8 mouse cellular contexts compared by ENCODE assay signal in the genomic region with DNA sequence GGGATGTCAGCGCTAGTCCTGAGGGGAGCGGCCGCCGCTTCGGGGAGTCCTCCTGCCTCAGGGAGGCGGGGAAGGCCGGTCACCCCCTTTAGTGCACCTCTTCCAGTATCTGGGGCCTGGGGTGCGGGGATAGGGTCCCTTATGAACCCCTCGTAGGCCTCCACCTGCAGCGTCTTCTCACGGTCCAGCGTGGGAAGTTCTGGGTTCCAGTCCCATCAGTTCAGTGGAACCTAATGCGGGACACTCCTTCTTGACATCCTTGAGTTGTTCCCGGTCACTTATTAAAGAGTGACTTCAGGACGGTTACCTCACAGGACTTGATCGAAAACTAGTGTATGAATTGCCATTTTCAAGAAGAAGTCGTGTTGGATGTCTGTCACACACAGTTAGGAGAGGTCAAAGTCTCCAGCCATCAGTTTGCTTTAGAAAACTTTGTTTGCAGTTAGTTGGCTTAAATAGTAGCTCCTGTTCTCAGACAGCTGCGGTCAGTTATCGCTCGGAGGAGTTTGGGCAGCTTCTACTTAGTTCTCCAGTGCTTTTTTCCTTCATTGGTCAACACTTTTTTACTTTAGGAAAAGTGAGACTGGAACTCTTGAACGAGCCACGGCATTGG. TPM values are rescaled to one million over a fixed set of nuclear protein-coding genes. Genes with fewer than 3 reads are reported as not detected.
DNase-seq lines count a peak whose midpoint lies in the region; ATAC-seq and TF ChIP-seq lines count a peak whose summit lies in the region.

No protein-coding gene starts in this region.

- no peak overlapping the region for H3K27ac ChIP-seq in ES-E14 (ENCODE audit: insufficient read depth, low read depth, low read length, poor library complexity, severe bottlenecking)
- H3K27ac ChIP-seq in neural tube, embryonic 13.5 days (replicated peaks), result peak overlapping the region; percentile 75; the same call in 1 of the 2 replicates

- peak overlapping the region; percentile 93 for H3K9ac ChIP-seq in ES-E14 (ENCODE audit: insufficient read depth, low read depth, low read length, poor library complexity, severe bottlenecking)
- H3K9ac ChIP-seq in neural tube, embryonic 13.5 days, result peak overlapping the region; percentile 88

- H3K4me1 ChIP-seq in ES-E14 (ENCODE audit: control insufficient read depth in 2 of 2, insufficient read depth in 2 of 2, low read length in 2 of 2, poor library complexity in 1 of 2), result peaks cover 0 to 2% of the 10 kb centered on the region in 2 experiments; a peak in 1 of 4 replicates
- peaks cover 12% of the 10 kb centered on the region for H3K4me1 ChIP-seq in neural tube, embryonic 13.5 days (replicated peaks)

- WGBS in neural tube, embryonic 13.5 days, result 23% methylated on average over 22 of the region's 22 CpGs

- no peak; the same call in 1 of the 2 replicates for ATAC-seq in neural tube, embryonic 13.5 days (ENCODE audit: low read depth)

- H3K4me2 ChIP-seq in neural tube, embryonic 13.5 days, result peak overlapping the region; percentile 92

- no peaks in the 10 kb centered on the region for H3K36me3 ChIP-seq in ES-E14 (ENCODE audit: control insufficient read depth, insufficient read depth, low read length, poor library complexity, severe bottlenecking)
- H3K36me3 ChIP-seq in neural tube, embryonic 13.5 days, result no peaks in the 10 kb centered on the region

- H3K9me3 ChIP-seq in ES-E14 (ENCODE audit: control insufficient read depth, insufficient read depth, low read depth, low read length), result no peaks in the 10 kb centered on the region
- H3K9me3 ChIP-seq in neural tube, embryonic 13.5 days, result 0 out of 2 replicates have a peak, but pooled peaks cover 3% of the 10 kb centered on the region

- H3K27me3 ChIP-seq in neural tube, embryonic 13.5 days, result 0 out of 2 replicates have a peak, but pooled peaks cover 3% of the 10 kb centered on the region

- in situ Hi-C loops in ES-E14 (cut with MboI; ENCODE audit: low sequenced_read_pairs in 2 of 2, unreplicated experiment in 2 of 2), result no loop called here

- peak overlapping the region; percentile 93 to 100 for H3K4me3 ChIP-seq in ES-E14 (ENCODE audit: insufficient read depth in 1 of 2, low read depth in 1 of 2, low read length in 2 of 2, poor library complexity in 1 of 2, severe bottlenecking in 1 of 2)
- H3K4me3 ChIP-seq in neural tube, embryonic 13.5 days, result peak overlapping the region; percentile 77

- peak; percentile 27 for DNase-seq in 416B (ENCODE audit: low read depth)
- DNase-seq in ES-E14 (ENCODE audit: low read depth, low spot score), result no peak
- peak; percentile 6 for DNase-seq in forelimb bud, embryonic 11.5 days (ENCODE audit: low read depth, low spot score)
- peak; percentile 43 for DNase-seq in kidney, postnatal 14 days
- no peak for DNase-seq in cerebellum, adult 8-10 months
- no peak for DNase-seq in gastrocnemius, adult 8-10 months (ENCODE audit: low spot score in 2 of 2)
- no peak for DNase-seq in spleen, postnatal 4 days (ENCODE audit: low spot score in 2 of 2)

TF ChIP-seq in ES-E14, 5 proteins besides CTCF, POLR2A, EP300 and RAD21:
- TF ChIP-seq HCFC1 (IDR thresholded peaks at IDR 0.05; ENCODE audit: borderline replicate concordance, insufficient read depth, low read length) (no peak), CHD2 (IDR thresholded peaks at IDR 0.05; ENCODE audit: low read depth, low read length) (no peak), MAFK (IDR thresholded peaks at IDR 0.05; ENCODE audit: insufficient read depth, low read depth, low read length) (no peak), ZC3H11A (IDR thresholded peaks at IDR 0.05; ENCODE audit: borderline replicate concordance, low read depth, low read length) (no peak), ZNF384 (IDR thresholded peaks at IDR 0.05; ENCODE audit: low read depth, low read length) (no peak)

RNA-seq across cellular contexts. Expression of a gene that starts 0.8 kb away (rescaled TPM):
- total RNA-seq in ES-E14 (2012; rRNA removed), result 12.7 and 14.7 TPM in 2 replicates
- polyA plus RNA-seq in neural tube, embryonic 13.5 days (2015; fragmentation: Nextera tagmentation; extraction: Ambion mirVana), result 303 and 305 TPM in 2 replicates
- total RNA-seq in gastrocnemius, adult 8-10 months (2022), result 1 to 10 TPM; 1.8 to 3.3 (median 2.4) TPM

Comparison
In these comparisons a context has a peak if more than half of its experiments do, and no peak if none do; other contexts are left out.
1. DNase-seq: peak in 416B (single experiment), forelimb bud, embryonic 11.5 days (single experiment) and kidney, postnatal 14 days (single experiment); none in ES-E14 (single experiment), cerebellum, adult 8-10 months (single experiment), gastrocnemius, adult 8-10 months (0 of 2) and spleen, postnatal 4 days (0 of 2).